Mouse (Mus musculus) large intestine, adult 2 months (tissue): ENCODE results near the gene Npas4. TPM values are rescaled to one million over a fixed set of nuclear protein-coding genes. Genes with fewer than 3 reads are reported as not detected.
"Not testable (repeated sequence)": the region's sequence is repeated elsewhere in the genome, so short reads cannot be mapped to it uniquely, and the experiment has no call there.

Experiments
- DNase-seq: peaks from one replicate; pipeline ENCODE4 v3.0.0-alpha.2; 2012; ENCODE audit warnings: low read depth, low spot score
- WGBS: fragments of 180-500 bp; shearing (Covaris S2); methylation state at CpG from one replicate; pipeline ENCODE4 v1.1.7; 2018; 5-methylcytosine and 5-hydroxymethylcytosine counted together
- polyA plus RNA-seq: library from polyadenylated mRNA; depleted of rRNA; stranded (reverse); fragments of >200 nt; gene quantifications from 2 replicates; pipeline ENCODE4 v1.2.3, GENCODE M21; 2012; rRNA removed

The Npas4 gene
- polyA plus RNA-seq, result 1.4 and 1.6 TPM in 2 replicates

GRCm38 (mm10) chr19:4990256-4990625 lies at the start of gene Npas4:
Gene Npas4, minus strand, starts transcription at chr19:4990316.
- WGBS, result 24% methylated on average over 4 of the region's 4 CpGs
- no peak for DNase-seq

GRCm38 (mm10) chr19:5039301-5040114 lies 49.4 kb upstream of the Npas4 start:
- WGBS, result 7% methylated on average over 41 of the region's 41 CpGs
- DNase-seq, result no peak

- WGBS, result 0% methylated on average over 44 of the region's 44 CpGs
- DNase-seq, result no peak
Measured at GRCm38 (mm10) chr19:5038709-5039156, 48.6 kb upstream of the Npas4 start, which contains the start of the genes B4gat1 and AC124502.3. Gene B4gat1, plus strand, starts transcription at chr19:5038826. Gene AC124502.3, plus strand, starts transcription at chr19:5038891.

- WGBS, result 4% methylated on average over 32 of the region's 32 CpGs
- DNase-seq, result no peak
Measured at GRCm38 (mm10) chr19:5037678-5038571, 47.8 kb upstream of the Npas4 start.

GRCm38 (mm10) chr19:5036577-5036976 lies 46.5 kb upstream of the Npas4 start:
- 80% methylated on average over 4 of the region's 4 CpGs for WGBS

GRCm38 (mm10) chr19:5032686-5033085 lies 42.6 kb upstream of the Npas4 start:
- 83% methylated on average over 3 of the region's 3 CpGs for WGBS
- no peak for DNase-seq

More at GRCm38 (mm10) chr19:5036577-5036976, 46.5 kb upstream of the Npas4 start:
- DNase-seq, result no peak

GRCm38 (mm10) chr19:5026111-5026510 lies 36.0 kb upstream of the Npas4 start:
- WGBS, result 91% methylated on average over 8 of the region's 8 CpGs
- no peak for DNase-seq

- under 1% methylated on average over 62 of the region's 62 CpGs for WGBS
- no peak for DNase-seq
Measured at GRCm38 (mm10) chr19:5023621-5024479, 33.7 kb upstream of the Npas4 start, which contains the start of gene Slc29a2. Gene Slc29a2, plus strand, starts transcription at chr19:5023860.

- no peak for DNase-seq
- WGBS, result 82% methylated on average over 2 of the region's 2 CpGs
Measured at GRCm38 (mm10) chr19:5021416-5021815, 31.3 kb upstream of the Npas4 start.

- WGBS, result 81% methylated on average over 3 of the region's 3 CpGs
- DNase-seq, result no peak
Measured at GRCm38 (mm10) chr19:5018191-5018590, 28.1 kb upstream of the Npas4 start.

GRCm38 (mm10) chr19:5017611-5018010 lies 27.5 kb upstream of the Npas4 start:
- no peak for DNase-seq
- 83% methylated on average over 4 of the region's 4 CpGs for WGBS

- 16% methylated on average over 12 of the region's 12 CpGs for WGBS
- DNase-seq, result no peak
Measured at GRCm38 (mm10) chr19:5016782-5017181, 26.7 kb upstream of the Npas4 start.

GRCm38 (mm10) chr19:5016221-5016742 lies 26.2 kb upstream of the Npas4 start:
- 20% methylated on average over 10 of the region's 10 CpGs for WGBS
- no peak for DNase-seq

- 13% methylated on average over 8 of the region's 8 CpGs for WGBS
- no peak for DNase-seq
Measured at GRCm38 (mm10) chr19:5014961-5015398, 24.9 kb upstream of the Npas4 start.

GRCm38 (mm10) chr19:5013138-5013537 lies 23.0 kb upstream of the Npas4 start:
- no peak for DNase-seq
- 55% methylated on average over 8 of the region's 8 CpGs for WGBS

- 36% methylated on average over 4 of the region's 4 CpGs for WGBS
- no peak for DNase-seq
Measured at GRCm38 (mm10) chr19:5004925-5005324, 14.8 kb upstream of the Npas4 start.

GRCm38 (mm10) chr19:5003644-5004043 lies 13.5 kb upstream of the Npas4 start:
- DNase-seq, result not testable (repeated sequence)
- WGBS, result 47% methylated on average over 2 of the region's 2 CpGs

GRCm38 (mm10) chr19:5001666-5002406 lies 11.7 kb upstream of the Npas4 start:
- DNase-seq, result no peak

More at GRCm38 (mm10) chr19:5001666-5002406, 11.7 kb upstream of the Npas4 start:
- 2% methylated on average over 39 of the region's 39 CpGs for WGBS
